Mouse (Mus musculus) lung, postnatal 0 days (tissue): ENCODE results near the gene Rcan2.

ENCODE experiments used
- CTCF ChIP-seq: IDR thresholded peaks from 2 replicates; pipeline ENCODE4 v1.5.1; 2016; ENCODE audit warnings: antibody characterized with exemption, mild to moderate bottlenecking
- EP300 ChIP-seq: IDR thresholded peaks from 2 replicates; pipeline ENCODE4 v1.6.1; 2016; ENCODE audit warnings: antibody characterized with exemption, mild to moderate bottlenecking, control low read depth

- TF ChIP-seq CTCF (peak; percentile 67), EP300 (no peak)
These were observed 237.5 kb downstream of the Rcan2 start for GRCm38 (mm10) chr17:44038656-44039055.
